Mouse (Mus musculus) embryo, embryonic 11 days (tissue): Measurements from ENCODE around the gene Frmd7.

Experiments used
- DNase-seq: peaks from one replicate; pipeline ENCODE4 v3.0.0-alpha.2; 2015

Frmd7 gene

DNA sequence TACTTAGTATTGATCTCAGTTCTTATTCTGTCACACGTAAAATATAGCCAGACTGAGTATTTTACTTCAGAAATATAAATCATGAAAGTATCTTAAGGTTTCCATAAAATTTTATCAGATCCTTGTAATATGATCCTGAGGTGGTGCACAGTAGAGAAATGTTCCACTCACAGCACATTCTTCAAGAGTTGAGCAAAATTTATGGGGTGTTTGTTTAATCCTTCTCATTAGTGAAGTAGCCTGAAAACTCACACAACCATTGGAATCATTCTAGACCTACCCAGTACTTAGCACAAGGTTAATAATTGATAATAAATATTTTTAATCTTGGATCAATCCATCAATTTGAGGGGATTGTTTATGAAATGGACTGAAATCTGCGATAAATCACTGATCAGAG is 78.7 kb downstream of the Frmd7 start:
- DNase-seq = peak; percentile 14

GRCm38 (mm10) chrX:50850428-50851184 is 91.9 kb downstream of the Frmd7 start:
- DNase-seq = no peak
